Mouse (Mus musculus) erythroblast, embryonic 14.5 days (primary cell): ENCODE data around the gene Vav1.

Source experiments
- GATA1 ChIP-seq: IDR thresholded peaks from 2 replicates; pipeline ENCODE4 v1.6.1; 2012; ENCODE audit warnings: low read length, inconsistent platforms, mixed read lengths
- TAL1 ChIP-seq: IDR thresholded peaks from 3 replicates; pipeline ENCODE4 v1.6.1; 2012; ENCODE audit warnings: low read length, inconsistent platforms, mixed read lengths

GRCm38 (mm10) chr17:57243650-57244370 lies 35.1 kb upstream of the Vav1 start:
- TF ChIP-seq TAL1 (no peak), GATA1 (no peak)
